Mouse (Mus musculus): ENCODE measurements at regions not wholly inside any gene's neighbourhood (a gene's known extent, or its start where the extent isn't known, plus 50 kb on each side); places are given as distances from the start of the nearest gene placed in this dataset.

DNA sequence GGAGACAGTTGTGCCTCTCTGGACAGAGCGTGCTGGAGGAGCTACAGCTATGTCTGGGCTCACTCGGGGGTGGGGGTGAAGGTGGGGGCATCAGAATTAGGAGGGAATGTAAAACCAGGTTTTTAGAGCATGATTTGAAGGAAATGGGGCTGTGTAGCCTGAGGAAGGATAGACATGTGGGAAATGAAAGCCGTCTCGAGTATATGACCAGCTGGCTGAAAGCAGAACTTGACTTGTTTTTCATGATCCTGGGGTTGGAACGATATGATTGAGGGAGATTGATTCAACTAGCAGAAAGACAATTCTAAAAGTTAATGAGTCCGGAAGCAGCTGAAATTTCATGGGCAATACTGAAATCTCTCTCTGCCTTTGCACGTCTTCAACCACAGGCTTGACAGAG is 171.3 kb downstream of the Ibtk start:
- WGBS = 85% methylated on average over 7 of the region's 7 CpGs
- no peaks in the 10 kb centered on the region for H3K27me3 ChIP-seq (ENCODE audit: control insufficient read depth, insufficient read depth, low read length)

DNA sequence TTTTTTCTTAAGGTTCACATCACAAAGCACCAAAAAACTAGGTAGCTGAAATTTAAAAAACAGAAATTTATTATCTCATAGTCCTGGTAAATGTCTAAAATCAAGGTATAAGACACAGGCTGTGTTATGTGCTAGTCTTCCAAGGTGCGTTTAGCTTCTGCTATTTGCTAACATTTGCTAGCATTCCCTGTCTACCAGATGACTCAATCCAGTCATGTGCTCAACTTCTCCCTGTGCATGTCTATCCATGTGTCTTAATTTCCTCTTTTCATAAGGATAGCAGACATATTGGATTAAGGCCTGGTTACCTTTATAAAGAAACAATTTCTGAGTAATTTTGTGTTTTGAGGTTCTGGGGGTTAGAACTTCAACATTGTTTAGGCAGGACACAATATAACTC is 171.8 kb downstream of the Ibtk start:
- H3K36me3 ChIP-seq (ENCODE audit: control insufficient read depth, insufficient read depth, low read length) = no peaks in the 10 kb centered on the region
- H3K27me3 ChIP-seq (ENCODE audit: control insufficient read depth, insufficient read depth, low read length) = no peaks in the 10 kb centered on the region
- no peak overlapping the region for H3K4me3 ChIP-seq (ENCODE audit: low read depth, low read length)
- WGBS = 87% methylated on average over 1 of the region's 1 CpGs
- TF ChIP-seq POLR2A (IDR thresholded peaks at IDR 0.05; ENCODE audit: low read depth, low read length) (no peak), CTCF (IDR thresholded peaks at IDR 0.05; ENCODE audit: extremely low read depth, insufficient read length, insufficient replicate concordance, low read depth, low read length) (no peak)
- no peak overlapping the region for H3K27ac ChIP-seq (ENCODE audit: insufficient read depth, low read depth, low read length)
- H3K4me1 ChIP-seq (ENCODE audit: control insufficient read depth, insufficient read depth, insufficient read length, low read length) = no peaks in the 10 kb centered on the region

More for the DNA sequence above, 171.3 kb downstream of the Ibtk start:
- H3K4me1 ChIP-seq (ENCODE audit: control insufficient read depth, insufficient read depth, insufficient read length, low read length) = no peaks in the 10 kb centered on the region
- H3K4me3 ChIP-seq (ENCODE audit: low read depth, low read length) = no peak overlapping the region
- TF ChIP-seq POLR2A (IDR thresholded peaks at IDR 0.05; ENCODE audit: low read depth, low read length) = no peak
- TF ChIP-seq CTCF (IDR thresholded peaks at IDR 0.05; ENCODE audit: extremely low read depth, insufficient read length, insufficient replicate concordance, low read depth, low read length) = no peak
- no peaks in the 10 kb centered on the region for H3K36me3 ChIP-seq (ENCODE audit: control insufficient read depth, insufficient read depth, low read length)
- H3K27ac ChIP-seq (ENCODE audit: insufficient read depth, low read depth, low read length) = no peak overlapping the region

- Histone ChIP-seq H3K27ac (ENCODE audit: insufficient read depth, low read depth, low read length) (no peak overlapping the region), H3K36me3 (ENCODE audit: control insufficient read depth, insufficient read depth, low read length) (no peaks in the 10 kb centered on the region), H3K4me3 (ENCODE audit: low read depth, low read length) (no peak overlapping the region), H3K4me1 (ENCODE audit: control insufficient read depth, insufficient read depth, insufficient read length, low read length) (no peaks in the 10 kb centered on the region), H3K27me3 (ENCODE audit: control insufficient read depth, insufficient read depth, low read length) (no peaks in the 10 kb centered on the region)
- 79% methylated on average over 8 of the region's 8 CpGs for WGBS
- TF ChIP-seq POLR2A (IDR thresholded peaks at IDR 0.05; ENCODE audit: low read depth, low read length) = no peak
- no peak for TF ChIP-seq CTCF (IDR thresholded peaks at IDR 0.05; ENCODE audit: extremely low read depth, insufficient read length, insufficient replicate concordance, low read depth, low read length)
These were observed 180.3 kb downstream of the Ibtk start for GRCm38 (mm10) chr9:85568877-85569276.

- TF ChIP-seq POLR2A (IDR thresholded peaks at IDR 0.05; ENCODE audit: low read depth, low read length) (no peak), CTCF (IDR thresholded peaks at IDR 0.05; ENCODE audit: extremely low read depth, insufficient read length, insufficient replicate concordance, low read depth, low read length) (no peak)
- Histone ChIP-seq H3K27ac (ENCODE audit: insufficient read depth, low read depth, low read length) (no peak overlapping the region), H3K4me3 (ENCODE audit: low read depth, low read length) (no peak overlapping the region), H3K27me3 (ENCODE audit: control insufficient read depth, insufficient read depth, low read length) (no peaks in the 10 kb centered on the region), H3K4me1 (ENCODE audit: control insufficient read depth, insufficient read depth, insufficient read length, low read length) (peaks cover 5% of the 10 kb centered on the region; the same call in 1 of the 2 replicates), H3K36me3 (ENCODE audit: control insufficient read depth, insufficient read depth, low read length) (no peaks in the 10 kb centered on the region)
- WGBS = 3% methylated on average over 1 of the region's 1 CpGs
These were observed 197.3 kb downstream of the Ibtk start for GRCm38 (mm10) chr9:85551871-85552270.

GRCm38 (mm10) chr9:85550455-85550854 is 198.7 kb downstream of the Ibtk start:
- no peak overlapping the region for H3K27ac ChIP-seq (ENCODE audit: insufficient read depth, low read depth, low read length)
- no peaks in the 10 kb centered on the region for H3K27me3 ChIP-seq (ENCODE audit: control insufficient read depth, insufficient read depth, low read length)
- no peak overlapping the region for H3K4me3 ChIP-seq (ENCODE audit: low read depth, low read length)
- no peaks in the 10 kb centered on the region for H3K36me3 ChIP-seq (ENCODE audit: control insufficient read depth, insufficient read depth, low read length)
- WGBS = 40% methylated on average over 3 of the region's 3 CpGs
- TF ChIP-seq CTCF (IDR thresholded peaks at IDR 0.05; ENCODE audit: extremely low read depth, insufficient read length, insufficient replicate concordance, low read depth, low read length) (no peak), POLR2A (IDR thresholded peaks at IDR 0.05; ENCODE audit: low read depth, low read length) (no peak)
- peaks cover 5% of the 10 kb centered on the region; the same call in 1 of the 2 replicates for H3K4me1 ChIP-seq (ENCODE audit: control insufficient read depth, insufficient read depth, insufficient read length, low read length)

- H3K27me3 ChIP-seq (ENCODE audit: control insufficient read depth, insufficient read depth, low read length) = no peaks in the 10 kb centered on the region
- H3K4me1 ChIP-seq (ENCODE audit: control insufficient read depth, insufficient read depth, insufficient read length, low read length) = no peaks in the 10 kb centered on the region
- 89% methylated on average over 2 of the region's 2 CpGs for WGBS
- no peak overlapping the region for H3K27ac ChIP-seq (ENCODE audit: insufficient read depth, low read depth, low read length)
- no peak for TF ChIP-seq CTCF (IDR thresholded peaks at IDR 0.05; ENCODE audit: extremely low read depth, insufficient read length, insufficient replicate concordance, low read depth, low read length)
- TF ChIP-seq POLR2A (IDR thresholded peaks at IDR 0.05; ENCODE audit: low read depth, low read length) = no peak
- no peaks in the 10 kb centered on the region for H3K36me3 ChIP-seq (ENCODE audit: control insufficient read depth, insufficient read depth, low read length)
- no peak overlapping the region for H3K4me3 ChIP-seq (ENCODE audit: low read depth, low read length)
These were observed 202.9 kb downstream of the Ibtk start for GRCm38 (mm10) chr9:85546226-85546625.

DNA sequence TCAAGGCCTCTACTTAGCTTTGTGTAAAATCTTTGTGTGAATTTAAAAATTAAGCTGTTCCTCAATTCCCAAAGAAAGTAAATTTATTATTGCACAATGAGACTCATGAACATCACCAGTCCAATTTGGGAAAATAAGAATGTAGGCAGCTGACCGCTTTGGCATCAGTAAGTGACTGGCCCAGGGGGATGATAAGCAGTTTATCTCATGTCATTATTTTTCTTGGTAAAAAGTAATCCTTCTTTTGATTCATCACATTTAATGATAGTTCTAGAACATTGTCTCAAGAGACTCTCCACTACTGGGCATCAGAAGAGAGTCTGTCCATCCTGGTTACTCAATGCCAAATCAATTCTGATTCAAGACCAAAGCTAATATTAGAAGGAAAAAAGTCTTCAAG is 203.6 kb downstream of the Ibtk start:
- Histone ChIP-seq H3K27ac (ENCODE audit: insufficient read depth, low read depth, low read length) (no peak overlapping the region), H3K4me3 (ENCODE audit: low read depth, low read length) (no peak overlapping the region), H3K36me3 (ENCODE audit: control insufficient read depth, insufficient read depth, low read length) (no peaks in the 10 kb centered on the region), H3K27me3 (ENCODE audit: control insufficient read depth, insufficient read depth, low read length) (no peaks in the 10 kb centered on the region), H3K4me1 (ENCODE audit: control insufficient read depth, insufficient read depth, insufficient read length, low read length) (no peaks in the 10 kb centered on the region)
- WGBS = 89% methylated on average over 1 of the region's 1 CpGs
- TF ChIP-seq CTCF (IDR thresholded peaks at IDR 0.05; ENCODE audit: extremely low read depth, insufficient read length, insufficient replicate concordance, low read depth, low read length) = no peak
- TF ChIP-seq POLR2A (IDR thresholded peaks at IDR 0.05; ENCODE audit: low read depth, low read length) = no peak

DNA sequence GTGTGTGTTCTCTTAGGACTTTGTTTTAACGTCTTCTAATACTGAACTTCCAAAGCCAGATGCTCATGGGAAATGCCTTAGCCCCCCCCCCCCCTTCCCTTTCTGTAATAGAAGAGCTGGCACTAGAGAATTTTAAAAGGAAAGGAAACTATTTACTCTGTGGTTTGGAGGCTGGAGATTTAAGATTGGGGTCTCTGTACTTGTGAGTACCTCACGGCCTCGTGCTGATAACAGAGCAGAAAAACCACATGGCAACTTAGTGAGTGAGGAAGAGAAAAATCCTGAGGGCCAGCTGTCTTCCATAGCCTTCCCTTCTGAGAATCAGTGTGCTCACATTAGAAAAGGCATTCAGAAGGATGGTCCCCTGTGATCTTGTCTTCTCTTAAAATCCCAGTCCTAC is 210.6 kb downstream of the Ibtk start:
- H3K27me3 ChIP-seq (ENCODE audit: control insufficient read depth, insufficient read depth, low read length) = no peaks in the 10 kb centered on the region

More for the DNA sequence above, 210.6 kb downstream of the Ibtk start:
- no peaks in the 10 kb centered on the region for H3K36me3 ChIP-seq (ENCODE audit: control insufficient read depth, insufficient read depth, low read length)
- no peak for TF ChIP-seq CTCF (IDR thresholded peaks at IDR 0.05; ENCODE audit: extremely low read depth, insufficient read length, insufficient replicate concordance, low read depth, low read length)
- no peak for TF ChIP-seq POLR2A (IDR thresholded peaks at IDR 0.05; ENCODE audit: low read depth, low read length)
- H3K27ac ChIP-seq (ENCODE audit: insufficient read depth, low read depth, low read length) = no peak overlapping the region
- H3K4me1 ChIP-seq (ENCODE audit: control insufficient read depth, insufficient read depth, insufficient read length, low read length) = no peaks in the 10 kb centered on the region
- H3K4me3 ChIP-seq (ENCODE audit: low read depth, low read length) = no peak overlapping the region
- 60% methylated on average over 3 of the region's 3 CpGs for WGBS
